Mouse (Mus musculus) testis, adult 2 months (tissue): ENCODE results near the gene P3h1.

Experiments used
- CTCF ChIP-seq: fragments of 200-500 bp; IDR thresholded peaks from 2 replicates; pipeline ENCODE4 v1.5.1; 2012; ENCODE audit warnings: low read depth, mild to moderate bottlenecking, inconsistent platforms, low read length, moderate library complexity; ENCODE audit not compliant: control insufficient read depth, insufficient read depth, insufficient replicate concordance
- POLR2A ChIP-seq: fragments of 200-500 bp; IDR thresholded peaks from 2 replicates; pipeline ENCODE4 v1.6.1; 2012; ENCODE audit warnings: low read depth, mild to moderate bottlenecking, inconsistent platforms, low read length, moderate library complexity; ENCODE audit not compliant: control insufficient read depth

GRCm38 (mm10) chr4:119284861-119285260, 52.1 kb downstream of the P3h1 start:
- TF ChIP-seq CTCF (no peak), POLR2A (no peak)
